Mouse (Mus musculus) CH12.LX (cell line): Measurements from ENCODE around the gene Sypl2. TPM values are rescaled to one million over a fixed set of nuclear protein-coding genes. Genes with fewer than 3 reads are reported as not detected.

ENCODE experiments used
- DNase-seq: peaks from one replicate; pipeline ENCODE4 v3.0.0-alpha.2; 2013; ENCODE audit errors: extremely low read depth
- H3K27ac ChIP-seq: 2 replicates; pipeline ENCODE4 v1.5.1; 2012; ENCODE audit warnings: low read depth, mild to moderate bottlenecking, control low read depth, moderate library complexity; ENCODE audit not compliant: insufficient read depth
- H3K27me3 ChIP-seq: replicated peaks from 2 replicates; pipeline ENCODE3; 2012; ENCODE audit warnings: inconsistent platforms
- H3K36me3 ChIP-seq, 2 experiments: replicated peaks in 1 of 2; 2 replicates each; pipeline versions ENCODE3 to v1.6.1; 2012; ENCODE audit warnings: inconsistent platforms in 1 of 2, low read length in 1 of 2, mild to moderate bottlenecking in 1 of 2, mixed read lengths in 1 of 2, moderate library complexity in 1 of 2; ENCODE audit not compliant: control insufficient read depth in 1 of 2, insufficient read depth in 1 of 2
- H3K4me1 ChIP-seq, 2 experiments: 2 replicates each; pipeline ENCODE4 v1.6.1; 2012; ENCODE audit warnings: inconsistent platforms in 1 of 2, moderate library complexity in 1 of 2; ENCODE audit not compliant: insufficient read depth in 2 of 2, control insufficient read depth in 1 of 2
- H3K4me2 ChIP-seq: 2 replicates; pipeline ENCODE4 v1.6.1; 2012; ENCODE audit warnings: low read depth, mild to moderate bottlenecking, control low read depth; ENCODE audit not compliant: poor library complexity, insufficient read depth, severe bottlenecking
- H3K4me3 ChIP-seq, 3 experiments: fragments of 150-350 bp in 1 of 3; sonication (generic) in 1 of 3; replicated peaks in 1 of 3; 2 replicates each; pipeline versions ENCODE3 to v1.5.1; 2011 to 2012; ENCODE audit warnings: low read depth in 2 of 3, low read length in 2 of 3, mild to moderate bottlenecking in 2 of 3, moderate library complexity in 2 of 3, control low read depth in 1 of 3, improper control_type of control experiment in 1 of 3, inconsistent platforms in 1 of 3, mixed read lengths in 1 of 3; ENCODE audit not compliant: poor library complexity in 1 of 3
- H3K79me2 ChIP-seq: replicated peaks from 2 replicates; pipeline ENCODE4 v1.6.1; 2012; ENCODE audit warnings: mild to moderate bottlenecking, moderate library complexity; ENCODE audit not compliant: control insufficient read depth, poor library complexity, insufficient read depth, severe bottlenecking; ENCODE audit errors: extremely low read depth
- H3K9ac ChIP-seq: 2 replicates; pipeline ENCODE4 v1.6.1; 2012; ENCODE audit warnings: low read depth, mild to moderate bottlenecking, control low read depth, moderate library complexity; ENCODE audit not compliant: insufficient read depth
- H3K9me3 ChIP-seq: replicated peaks from 2 replicates; pipeline ENCODE3; 2012; ENCODE audit warnings: low read length, inconsistent platforms, mixed read lengths
- CHD1 ChIP-seq: IDR thresholded peaks from 2 replicates; pipeline ENCODE4 v1.6.1; 2012; ENCODE audit warnings: low read depth, low read length, improper control_type of control experiment, inconsistent platforms
- ELF1 ChIP-seq: IDR thresholded peaks from 2 replicates; pipeline ENCODE4 v1.6.1; 2014; ENCODE audit warnings: low read depth, mild to moderate bottlenecking, inconsistent platforms, low read length, improper control_type of control experiment
- EP300 ChIP-seq: IDR thresholded peaks from 2 replicates; pipeline ENCODE4 v1.6.1; 2011; ENCODE audit warnings: low read length, improper control_type of control experiment
- HCFC1 ChIP-seq: IDR thresholded peaks from 2 replicates; pipeline ENCODE4 v1.6.1; 2012; ENCODE audit warnings: low read depth, mild to moderate bottlenecking, inconsistent platforms, low read length, improper control_type of control experiment
- IRF4 ChIP-seq: IDR thresholded peaks from 2 replicates; pipeline ENCODE4 v1.6.1; 2014; ENCODE audit warnings: low read depth, mild to moderate bottlenecking, inconsistent platforms, low read length, improper control_type of control experiment
- JUND ChIP-seq: conservative IDR thresholded peaks from 2 replicates; pipeline ENCODE4 v1.6.1; 2011; ENCODE audit warnings: low read depth, low read length, improper control_type of control experiment
- KAT2A ChIP-seq: IDR thresholded peaks from 2 replicates; pipeline ENCODE4 v1.6.1; 2012; ENCODE audit warnings: low read length, improper control_type of control experiment, inconsistent platforms; ENCODE audit not compliant: insufficient replicate concordance
- MAFK ChIP-seq: IDR thresholded peaks from 2 replicates; pipeline ENCODE4 v1.6.1; 2011; ENCODE audit warnings: low read length, improper control_type of control experiment; ENCODE audit not compliant: insufficient replicate concordance
- MEF2A ChIP-seq: IDR thresholded peaks from 2 replicates; pipeline ENCODE4 v1.6.1; 2014; ENCODE audit warnings: low read depth, mild to moderate bottlenecking, inconsistent platforms, low read length, improper control_type of control experiment, borderline replicate concordance
- MXI1 ChIP-seq: IDR thresholded peaks from 2 replicates; pipeline ENCODE4 v1.6.1; 2011; ENCODE audit warnings: mild to moderate bottlenecking, low read depth, low read length, improper control_type of control experiment
- MYC ChIP-seq: IDR thresholded peaks from 2 replicates; pipeline ENCODE4 v1.6.1; 2011; ENCODE audit warnings: low read depth, mild to moderate bottlenecking, improper control_type of control experiment, low read length
- NELFE ChIP-seq: IDR thresholded peaks from 2 replicates; pipeline ENCODE4 v1.6.1; 2011; ENCODE audit warnings: low read depth, low read length, improper control_type of control experiment
- POLR2A ChIP-seq: IDR thresholded peaks from 2 replicates; pipeline ENCODE4 v1.6.1; 2011; ENCODE audit warnings: low read depth, mild to moderate bottlenecking, improper control_type of control experiment, low read length
- POLR2AphosphoS2 ChIP-seq: IDR thresholded peaks from 2 replicates; pipeline ENCODE4 v1.6.1; 2011; ENCODE audit warnings: low read depth, low read length, improper control_type of control experiment
- RCOR1 ChIP-seq: conservative IDR thresholded peaks from 2 replicates; pipeline ENCODE4 v1.6.1; 2012; ENCODE audit warnings: low read depth, mild to moderate bottlenecking, inconsistent platforms, low read length, improper control_type of control experiment
- SIN3A ChIP-seq: IDR thresholded peaks from 2 replicates; pipeline ENCODE4 v1.6.1; 2012; ENCODE audit warnings: low read length, improper control_type of control experiment, inconsistent platforms
- TBP ChIP-seq: conservative IDR thresholded peaks from 2 replicates; pipeline ENCODE4 v1.6.1; 2011; ENCODE audit warnings: low read depth, low read length, improper control_type of control experiment
- USF1 ChIP-seq: IDR thresholded peaks from 2 replicates; pipeline ENCODE4 v1.6.1; 2014; ENCODE audit warnings: low read depth, mild to moderate bottlenecking, inconsistent platforms, low read length, improper control_type of control experiment
- USF2 ChIP-seq: conservative IDR thresholded peaks from 2 replicates; pipeline ENCODE4 v1.6.1; 2011; ENCODE audit warnings: low read depth, low read length, improper control_type of control experiment
- ZC3H11A ChIP-seq: IDR thresholded peaks from 2 replicates; pipeline ENCODE4 v1.6.1; 2012; ENCODE audit warnings: low read depth, mild to moderate bottlenecking, inconsistent platforms, low read length, improper control_type of control experiment
- ZNF384 ChIP-seq: IDR thresholded peaks from 2 replicates; pipeline ENCODE4 v1.6.1; 2012; ENCODE audit warnings: low read depth, low read length, improper control_type of control experiment, inconsistent platforms
- dilution Hi-C: fragments of 300-500 bp; cut with MboI; formaldehyde crosslinking; loops from 2 replicates; pipeline ENCODE4 v1.14.3; 2020; ENCODE audit warnings: low sequenced_read_pairs; ENCODE audit not compliant: extremely low pct_unique_long_range_greater_than_20kb, extremely low pct_ligation_motif_present
- in situ Hi-C: fragments of 300-500 bp; cut with MboI; formaldehyde crosslinking; loops from 3 replicates; pipeline ENCODE4 v1.14.3; 2019; ENCODE audit warnings: low sequenced_read_pairs, low pct_ligation_motif_present, low pct_unique_long_range_greater_than_20kb, mixed read lengths
- polyA plus RNA-seq: library from polyadenylated mRNA; unstranded; fragments of >175 nt; gene quantifications from 2 replicates; pipeline ENCODE4 v1.2.1, GENCODE M21; 2012; ENCODE audit warnings: low read depth; ENCODE audit not compliant: insufficient read length
- total RNA-seq, 2 experiments: library from RNA; depleted of rRNA; stranded (reverse); fragments of 300-350 nt in 1 of 2; fragments of >200 nt in 1 of 2; gene quantifications; 2 replicates each; pipeline ENCODE4 v1.2.3; 2012 to 2014

Gene Sypl2
- not detected in 2 replicates for total RNA-seq (2012; rRNA removed)
- total RNA-seq (2014; rRNA removed) = not detected in 2 replicates
- polyA plus RNA-seq = not detected in 2 replicates

GRCm38 (mm10) chr3:108226558-108227350 is at the start of gene Sypl2:
TSS of gene Sypl2 (minus strand) at chr3:108226648.
- dilution Hi-C loops = no loop called here
- Histone ChIP-seq H3K9ac (no peak within 1 kb of the TSS), H3K4me3 (peak within 1 kb of the TSS in 1 of 3 experiments; percentile 23)

GRCm38 (mm10) chr3:108259319-108259718 is 32.9 kb upstream of the Sypl2 start:
- Histone ChIP-seq H3K9ac (peak overlapping the region; percentile 87), H3K4me3 (peak overlapping the region in 2 of 3 experiments; percentile 14 to 94)

More at GRCm38 (mm10) chr3:108226558-108227350, at the start of gene Sypl2:
- peaks cover 3% of the 10 kb centered on the region for H3K9me3 ChIP-seq
- DNase-seq = no peak
- no peaks in the 10 kb centered on the region for H3K4me1 ChIP-seq
- in situ Hi-C loops = no loop called here
- H3K27ac ChIP-seq = no peak within 1 kb of the TSS
- no peaks in the 10 kb centered on the region for H3K36me3 ChIP-seq
- H3K27me3 ChIP-seq = peaks cover 48% of the 10 kb centered on the region
- TF ChIP-seq MYC (no peak), MEF2A (0 out of 2 replicates have a peak, but pooled peaks have one; percentile 28), USF1 (peak; percentile 49)
- H3K79me2 ChIP-seq = no peaks in the 10 kb centered on the region
- peak within 1 kb of the TSS; percentile 56 for H3K4me2 ChIP-seq

GRCm38 (mm10) chr3:108257831-108258500 is 31.5 kb upstream of the Sypl2 start:
- Histone ChIP-seq H3K79me2 (peaks cover 44% of the 10 kb centered on the region), H3K4me3 (peak overlapping the region; percentile 78 to 94 (median 91)), H3K4me1 (peaks cover 0 to 24% of the 10 kb centered on the region in 2 experiments; a peak in 2 of 4 replicates), H3K27ac (peak overlapping the region; percentile 44; the same call in 1 of the 2 replicates), H3K27me3 (no peaks in the 10 kb centered on the region), H3K9me3 (no peaks in the 10 kb centered on the region), H3K36me3 (peaks cover 13 to 31% of the 10 kb centered on the region in 2 experiments), H3K4me2 (peak overlapping the region; percentile 97), H3K9ac (peak overlapping the region; percentile 87)
- TF ChIP-seq ZC3H11A (no peak), USF2 (no peak), KAT2A (no peak), ELF1 (no peak), USF1 (no peak), MXI1 (no peak; the same call in 1 of the 2 replicates), POLR2A (no peak), POLR2AphosphoS2 (no peak), IRF4 (peak; percentile 49; the same call in 1 of the 2 replicates), CHD1 (no peak), RCOR1 (no peak), JUND (no peak), HCFC1 (no peak), TBP (no peak), NELFE (no peak), MAFK (peak; percentile 80)
- in situ Hi-C loops (loop anchor here (10.0 kb wide), 1 partner anchor 93 kb away; no protein-coding TSS in a partner anchor), dilution Hi-C loops (no loop called here)
- no peak for DNase-seq

More at GRCm38 (mm10) chr3:108259319-108259718, 32.9 kb upstream of the Sypl2 start:
- Histone ChIP-seq H3K79me2 (peaks cover 48% of the 10 kb centered on the region), H3K36me3 (peaks cover 16 to 36% of the 10 kb centered on the region in 2 experiments), H3K4me1 (peaks cover 0 to 24% of the 10 kb centered on the region in 2 experiments; a peak in 2 of 4 replicates), H3K9me3 (no peaks in the 10 kb centered on the region), H3K4me2 (peak overlapping the region; percentile 97), H3K27me3 (no peaks in the 10 kb centered on the region), H3K27ac (no peak overlapping the region)
- in situ Hi-C loops = loop anchor here (10.0 kb wide), 1 partner anchor 95 kb away; no protein-coding TSS in a partner anchor
- peak; percentile 62; the same call in 1 of the 2 replicates for TF ChIP-seq JUND
- TF ChIP-seq POLR2A = no peak
- 0 out of 2 replicates have a peak, but pooled peaks have one; percentile 22 for TF ChIP-seq EP300
- no peak for TF ChIP-seq ZNF384
- peak; percentile 34; the same call in 1 of the 2 replicates for TF ChIP-seq SIN3A
- peak; percentile 52; the same call in 1 of the 2 replicates for TF ChIP-seq MXI1
- TF ChIP-seq MAFK = peak; percentile 35; the same call in 1 of the 2 replicates
- DNase-seq = peak; percentile 48
- dilution Hi-C loops = no loop called here
